In the genomic region with DNA sequence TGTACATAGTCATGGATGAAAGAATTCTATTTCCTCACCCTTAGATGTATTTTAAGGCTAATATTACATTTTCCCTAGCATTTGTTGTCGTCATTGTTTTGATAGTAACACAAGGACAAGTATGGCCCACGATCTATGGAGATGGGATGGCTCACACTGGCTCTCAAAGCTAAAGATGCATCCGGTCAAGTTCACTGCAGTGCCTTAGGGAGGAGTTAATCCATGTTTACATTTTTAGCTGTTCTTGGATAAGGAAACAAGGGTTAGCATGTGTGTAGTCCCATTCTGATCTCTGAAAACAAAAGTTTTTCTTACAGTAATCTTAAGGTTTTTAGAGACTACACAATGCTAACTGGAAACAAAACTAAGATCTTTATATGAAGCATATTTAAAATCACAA, we compare ENCODE assay signal across 23 mouse cellular contexts. TPM values are rescaled to one million over a fixed set of nuclear protein-coding genes. Genes with fewer than 3 reads are reported as not detected.
DNase-seq lines count a peak whose midpoint lies in the region; ATAC-seq lines count a peak whose summit lies in the region.
"Had no signal": no experiment of that assay in that cellular context is flagged by ENCODE, and none has a peak within 500 bp of the region (broad histone marks: within the 10 kb centered on the region; RNA-seq: fewer than 3 reads in every experiment).

No protein-coding gene starts in this region.

- H3K4me1 ChIP-seq in liver, embryonic 12.5 days, result peaks cover 56% of the 10 kb centered on the region
- H3K4me1 ChIP-seq in liver, embryonic 15.5 days (replicated peaks), result peaks cover 47% of the 10 kb centered on the region
- H3K4me1 ChIP-seq in kidney, embryonic 15.5 days, result no peaks in the 10 kb centered on the region
- peaks cover 8% of the 10 kb centered on the region; the same call in 1 of the 2 replicates for H3K4me1 ChIP-seq in heart, embryonic 10.5 days

- peak; percentile 48 for DNase-seq in heart, adult 11 months
- DNase-seq in heart, adult 8-10 months (ENCODE audit: low spot score), result no peak
- peak; percentile 33 for DNase-seq in 416B (ENCODE audit: low read depth)
- DNase-seq in left cerebral cortex, adult 9 months (ENCODE audit: low spot score in 2 of 2), result no peak
- no peak for DNase-seq in heart, embryonic 10.5 days (ENCODE audit: low spot score)
- DNase-seq: adrenal gland, postnatal 10 days; adrenal gland, postnatal 36 days; B cell, adult 2 months; cerebellum, adult 18-20 months; cerebellum, adult 9-10 months; cerebellum, postnatal 14 days; gastrocnemius, postnatal 25 days; heart, postnatal 14 days; heart, postnatal 4 days had no signal

- peaks cover 37% of the 10 kb centered on the region for H3K36me3 ChIP-seq in liver, embryonic 12.5 days
- H3K36me3 ChIP-seq in liver, embryonic 15.5 days (replicated peaks), result peaks cover 23% of the 10 kb centered on the region
- peaks cover 32% of the 10 kb centered on the region; the same call in 1 of the 2 replicates for H3K36me3 ChIP-seq in kidney, embryonic 15.5 days
- H3K36me3 ChIP-seq in heart, embryonic 10.5 days, result peaks cover 5% of the 10 kb centered on the region; the same call in 1 of the 2 replicates

- H3K9ac ChIP-seq in liver, embryonic 12.5 days, result no peak overlapping the region
- H3K9ac ChIP-seq in liver, embryonic 15.5 days, result no peak overlapping the region
- H3K9ac ChIP-seq in kidney, embryonic 15.5 days, result no peak overlapping the region
- H3K9ac ChIP-seq: heart, embryonic 13.5 days; hindbrain, embryonic 14.5 days had no signal

- peak overlapping the region; percentile 84 for H3K27ac ChIP-seq in liver, embryonic 12.5 days
- peak overlapping the region; percentile 93 for H3K27ac ChIP-seq in liver, embryonic 15.5 days (replicated peaks)
- H3K27ac ChIP-seq in kidney, embryonic 15.5 days, result no peak overlapping the region
- H3K27ac ChIP-seq in heart, embryonic 10.5 days, result no peak overlapping the region
- H3K27ac ChIP-seq: hindbrain, embryonic 14.5 days had no signal

- peak; percentile 31; the same call in 1 of the 2 replicates for ATAC-seq in liver, embryonic 12.5 days
- ATAC-seq in liver, embryonic 15.5 days (ENCODE audit: insufficient read depth), result peak; percentile 52
- ATAC-seq in kidney, embryonic 15.5 days (replicated peaks; ENCODE audit: low FRiP score), result no peak
- ATAC-seq: forebrain, embryonic 14.5 days; Patski had no signal

- 72% methylated on average over 3 of the region's 3 CpGs for WGBS in liver, embryonic 12.5 days (ENCODE audit: insufficient replicate concordance)
- 68% methylated on average over 3 of the region's 3 CpGs for WGBS in liver, embryonic 15.5 days (ENCODE audit: insufficient replicate concordance)
- WGBS in kidney, embryonic 15.5 days, result 48% methylated on average over 3 of the region's 3 CpGs
- WGBS in heart, embryonic 10.5 days, result 80% methylated on average over 3 of the region's 3 CpGs

- no peak overlapping the region for H3K4me3 ChIP-seq in liver, embryonic 12.5 days
- no peak overlapping the region for H3K4me3 ChIP-seq in liver, embryonic 15.5 days (replicated peaks)
- H3K4me3 ChIP-seq in kidney, embryonic 15.5 days (replicated peaks), result no peak overlapping the region
- H3K4me3 ChIP-seq in heart, embryonic 10.5 days, result no peak overlapping the region
- H3K4me3 ChIP-seq: heart, embryonic 13.5 days had no signal

- H3K4me2 ChIP-seq in liver, embryonic 12.5 days, result peak overlapping the region; percentile 34
- peak overlapping the region; percentile 30 for H3K4me2 ChIP-seq in liver, embryonic 15.5 days
- no peak overlapping the region for H3K4me2 ChIP-seq in kidney, embryonic 15.5 days
- H3K4me2 ChIP-seq: hindbrain, embryonic 14.5 days had no signal

- no peaks in the 10 kb centered on the region for H3K9me3 ChIP-seq in liver, embryonic 12.5 days (replicated peaks)
- H3K9me3 ChIP-seq in liver, embryonic 15.5 days (replicated peaks), result no peaks in the 10 kb centered on the region
- H3K9me3 ChIP-seq in kidney, embryonic 15.5 days (replicated peaks), result no peaks in the 10 kb centered on the region
- no peaks in the 10 kb centered on the region for H3K9me3 ChIP-seq in heart, embryonic 10.5 days
- H3K9me3 ChIP-seq: G1E; heart, embryonic 13.5 days had no signal

- H3K27me3 ChIP-seq in liver, embryonic 12.5 days (replicated peaks), result no peaks in the 10 kb centered on the region
- no peaks in the 10 kb centered on the region for H3K27me3 ChIP-seq in liver, embryonic 15.5 days
- H3K27me3 ChIP-seq in kidney, embryonic 15.5 days, result no peaks in the 10 kb centered on the region
- H3K27me3 ChIP-seq in heart, embryonic 10.5 days (ENCODE audit: insufficient read depth, poor library complexity, severe bottlenecking), result no peaks in the 10 kb centered on the region
- H3K27me3 ChIP-seq: CH12.LX; heart, embryonic 13.5 days; Patski had no signal

RNA-seq across cellular contexts. Expression of gene C2cd5, which starts 32.3 kb away (rescaled TPM):
- total RNA-seq in heart, adult 8-10 months (2022), result 10 to 100 TPM; 13.3 to 15.3 (median 13.6) TPM
- polyA plus RNA-seq in liver, embryonic 12.5 days (2016; fragmentation: Nextera tagmentation; extraction: Ambion mirVana), result 22.2 and 22.7 TPM in 2 replicates
- 17.8 TPM in 2 replicates for polyA plus RNA-seq in liver, embryonic 15.5 days (2015; fragmentation: Nextera tagmentation; extraction: Ambion mirVana)
- polyA plus RNA-seq in kidney, embryonic 15.5 days (2015; fragmentation: Nextera tagmentation; extraction: Ambion mirVana), result 31.5 and 34.3 TPM in 2 replicates
- polyA plus RNA-seq in heart, embryonic 10.5 days (2016; fragmentation: Nextera tagmentation; extraction: Ambion mirVana), result 27.3 and 28.5 TPM in 2 replicates

Comparison
In these comparisons a context has a peak if more than half of its experiments do, and no peak if none do; other contexts are left out.
1. DNase-seq: peak in heart, adult 11 months (single experiment) and 416B (single experiment); none in heart, adult 8-10 months (single experiment), left cerebral cortex, adult 9 months (0 of 2) and heart, embryonic 10.5 days (single experiment).
2. H3K27ac ChIP-seq: peak in liver, embryonic 12.5 days (single experiment) and liver, embryonic 15.5 days (single experiment); none in kidney, embryonic 15.5 days (single experiment) and heart, embryonic 10.5 days (single experiment).